Mouse (Mus musculus) G1E (cell line): Measurements from ENCODE around the gene Trip12. TPM values are rescaled to one million over a fixed set of nuclear protein-coding genes. Genes with fewer than 3 reads are reported as not detected.

Experiments used
- ATAC-seq: 2 replicates; pipeline ENCODE4 v1.8.0; 2016; ENCODE audit warnings: mild to moderate bottlenecking; ENCODE audit not compliant: insufficient number of reproducible peaks, poor library complexity, low FRiP score, severe bottlenecking; ENCODE audit errors: extremely low read depth
- DNase-seq: peaks from one replicate; pipeline ENCODE4 v3.0.0; 2012; ENCODE audit warnings: low spot score
- H3K27me3 ChIP-seq: 2 replicates; pipeline ENCODE4 v1.6.1; 2012; ENCODE audit warnings: mild to moderate bottlenecking, low read length, inconsistent platforms; ENCODE audit not compliant: insufficient read depth
- H3K36me3 ChIP-seq: replicated peaks from 2 replicates; pipeline ENCODE3; 2012; ENCODE audit warnings: mild to moderate bottlenecking, inconsistent platforms
- H3K4me1 ChIP-seq: 2 replicates; pipeline ENCODE4 v1.6.1; 2012; ENCODE audit warnings: low read depth, low read length, inconsistent platforms, mixed read lengths; ENCODE audit not compliant: insufficient read depth
- H3K4me3 ChIP-seq: 2 replicates; pipeline ENCODE4 v1.5.1; 2012; ENCODE audit warnings: low read depth, mild to moderate bottlenecking, inconsistent platforms, low read length, moderate library complexity, mixed read lengths
- H3K9me3 ChIP-seq: replicated peaks from 2 replicates; pipeline ENCODE4 v1.6.1; 2012; ENCODE audit warnings: inconsistent platforms
- CTCF ChIP-seq: IDR thresholded peaks from 2 replicates; pipeline ENCODE4 v1.5.1; 2012; ENCODE audit warnings: low read depth, low read length, inconsistent platforms, mixed read lengths
- GATA1 ChIP-seq: IDR thresholded peaks from 2 replicates; pipeline ENCODE4 v1.6.1; 2012; ENCODE audit warnings: borderline replicate concordance, low read length, inconsistent platforms, mixed read lengths
- GATA2 ChIP-seq: IDR thresholded peaks from 2 replicates; pipeline ENCODE4 v1.6.1; 2012; ENCODE audit warnings: low read depth, low read length, inconsistent platforms, borderline replicate concordance
- POLR2AphosphoS5 ChIP-seq: IDR thresholded peaks from 2 replicates; pipeline ENCODE4 v1.6.1; 2012; ENCODE audit warnings: low read depth, low read length, inconsistent platforms; ENCODE audit not compliant: insufficient replicate concordance
- TAL1 ChIP-seq: conservative IDR thresholded peaks from 2 replicates; pipeline ENCODE4 v1.6.1; 2012; ENCODE audit warnings: low read depth, low read length, inconsistent platforms, mixed read lengths
- polyA plus RNA-seq: library from polyadenylated mRNA; stranded (reverse); fragments of >175 nt; gene quantifications from 2 replicates; pipeline ENCODE4 v1.2.3, GENCODE M21; 2012
- total RNA-seq, 2 experiments: library from RNA; stranded (forward) in 1 of 2; stranded (reverse) in 1 of 2; fragments of 200-1000 nt in 1 of 2; fragments of >200 nt in 1 of 2; fragmentation: Nextera tagmentation in 1 of 2; gene quantifications; 2 replicates each; pipeline ENCODE4 v1.2.3; 2014 to 2017

The Trip12 gene
- total RNA-seq (2014; fragmentation: Nextera tagmentation) (566 and 620 TPM in 2 replicates), total RNA-seq (2017) (538 and 696 TPM in 2 replicates), polyA plus RNA-seq (104 and 111 TPM in 2 replicates)

DNA sequence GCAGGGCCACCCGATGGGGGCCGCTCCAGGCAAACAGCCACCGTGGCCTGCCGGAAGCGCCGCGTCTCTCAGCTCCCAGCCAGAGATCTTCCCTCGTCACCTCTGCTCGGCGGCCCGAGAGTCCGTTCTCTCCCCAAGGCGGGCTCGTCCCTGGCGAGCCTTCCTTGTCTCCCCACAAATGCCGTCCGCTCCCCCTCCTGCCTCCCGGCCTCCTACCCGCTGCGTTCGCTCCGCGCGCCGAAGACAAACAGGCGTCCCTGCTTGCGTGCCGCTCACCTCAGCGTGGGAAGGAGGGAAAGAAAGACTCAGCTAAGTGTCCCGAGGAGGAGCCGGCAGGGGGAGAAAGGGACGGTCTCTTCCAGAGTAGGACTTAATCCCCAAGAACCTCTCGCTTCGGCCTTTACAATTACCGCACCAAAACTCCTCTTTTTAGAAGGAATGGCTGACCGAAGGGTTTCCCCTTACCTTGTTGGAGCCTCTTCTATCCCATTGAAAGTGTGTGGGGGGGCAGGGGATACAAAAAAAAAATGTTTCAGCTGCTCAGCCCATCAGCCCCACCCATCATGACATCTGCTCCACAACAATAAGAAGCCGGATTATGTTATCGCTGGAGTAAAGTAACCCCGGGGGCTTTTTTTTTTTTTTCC lies at the start of gene Trip12:
Gene Trip12, minus strand, starts transcription at position 499 of the 647 bp plus-strand sequence.
- peak within 1 kb of the TSS; percentile 85 for H3K4me3 ChIP-seq
- H3K36me3 ChIP-seq: peaks cover 16% of the 10 kb centered on the region
- DNase-seq (peak; percentile 39), ATAC-seq (peak; percentile 23; the same call in 1 of the 2 replicates)
- no peaks in the 10 kb centered on the region for H3K9me3 ChIP-seq
- H3K27me3 ChIP-seq: no peaks in the 10 kb centered on the region
- no peak for TF ChIP-seq GATA2
- no peak for TF ChIP-seq GATA1
- no peak for TF ChIP-seq TAL1
- TF ChIP-seq POLR2AphosphoS5: no peak
- TF ChIP-seq CTCF: no peak
- H3K4me1 ChIP-seq: peaks cover 34% of the 10 kb centered on the region

DNA sequence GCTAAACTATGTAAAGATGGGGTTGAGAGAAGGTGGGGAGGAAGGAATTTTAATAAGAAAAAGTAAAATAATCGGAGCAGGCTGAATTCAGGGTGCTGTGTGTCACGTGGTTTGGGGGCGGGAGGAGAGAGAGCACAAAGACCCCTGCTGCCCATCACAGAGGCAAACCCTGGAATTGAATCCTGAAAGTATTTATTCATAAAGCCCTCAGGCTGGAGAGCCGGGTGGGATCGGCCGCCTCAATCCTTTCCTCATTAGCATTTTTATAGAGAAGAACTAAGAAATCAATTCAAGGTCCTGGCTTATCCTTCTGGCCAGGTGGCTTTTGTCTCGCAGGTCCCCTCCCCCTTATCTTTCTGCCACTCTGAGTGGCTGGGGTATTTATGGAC lies 49.7 kb upstream of the Trip12 start:
- Histone ChIP-seq H3K36me3 (no peaks in the 10 kb centered on the region), H3K27me3 (no peaks in the 10 kb centered on the region), H3K4me1 (peaks cover 17% of the 10 kb centered on the region), H3K9me3 (no peaks in the 10 kb centered on the region), H3K4me3 (no peak overlapping the region)
- TF ChIP-seq CTCF (no peak), POLR2AphosphoS5 (no peak), GATA1 (no peak), TAL1 (no peak), GATA2 (no peak)
- ATAC-seq (no peak), DNase-seq (no peak)

DNA sequence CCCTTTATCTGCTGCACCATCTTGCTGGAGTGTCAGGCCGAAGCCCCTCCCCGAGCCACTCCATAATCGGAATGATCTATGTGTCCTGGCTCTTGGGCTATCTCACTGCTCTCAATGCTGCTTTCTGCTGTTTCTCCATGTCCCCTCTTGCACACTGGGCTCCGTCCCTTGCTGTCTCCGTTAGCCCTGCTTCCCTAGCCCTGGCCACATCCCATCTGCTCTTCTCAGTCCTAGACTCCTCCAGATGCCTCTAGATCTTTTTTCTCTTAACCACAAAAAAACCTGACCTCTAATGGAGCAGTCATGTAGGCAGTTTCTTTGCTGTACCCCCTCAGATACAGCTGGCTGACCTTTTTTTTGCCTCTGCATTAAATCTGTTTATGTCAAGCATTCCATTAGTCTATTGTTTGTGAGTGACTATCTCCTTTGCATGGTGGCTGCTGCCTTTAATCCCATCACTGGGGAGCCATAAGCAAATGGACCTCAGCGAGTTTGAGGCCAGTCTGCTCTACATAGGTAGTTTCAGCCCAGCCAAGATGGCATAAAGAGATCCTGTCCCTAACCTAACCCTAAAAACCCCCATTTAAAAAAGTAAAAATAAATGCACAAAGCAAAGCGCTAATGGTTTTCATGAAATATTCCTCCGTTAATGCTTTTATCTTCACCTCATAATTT lies 49.2 kb upstream of the Trip12 start:
- no peak for TF ChIP-seq TAL1
- TF ChIP-seq GATA1: no peak
- no peak for TF ChIP-seq CTCF
- no peak for TF ChIP-seq GATA2
- no peak for TF ChIP-seq POLR2AphosphoS5
- no peaks in the 10 kb centered on the region for H3K9me3 ChIP-seq
- H3K4me3 ChIP-seq: no peak overlapping the region
- peaks cover 17% of the 10 kb centered on the region for H3K4me1 ChIP-seq
- DNase-seq: no peak
- no peaks in the 10 kb centered on the region for H3K36me3 ChIP-seq
- no peak for ATAC-seq
- no peaks in the 10 kb centered on the region for H3K27me3 ChIP-seq

DNA sequence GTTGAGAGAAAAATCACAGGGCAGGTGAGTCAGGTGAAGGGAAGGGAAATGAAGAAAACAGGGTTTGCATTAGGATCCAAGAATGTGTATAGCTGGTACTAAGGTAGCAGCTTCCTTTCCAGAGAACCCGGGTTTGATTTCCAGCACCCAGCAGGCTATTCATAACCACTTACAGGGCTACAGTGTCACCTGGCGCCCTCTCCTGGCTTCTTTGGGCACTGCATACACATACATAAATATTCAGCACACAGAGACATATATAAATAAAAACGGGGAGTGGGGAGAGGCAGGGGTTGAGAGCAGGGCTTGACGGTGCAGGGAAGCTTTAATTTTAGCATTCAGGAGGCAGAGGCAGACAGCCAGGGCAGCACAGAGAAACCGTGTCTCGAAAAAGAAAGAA lies 45.6 kb upstream of the Trip12 start:
- TF ChIP-seq GATA2 (no peak), POLR2AphosphoS5 (no peak), CTCF (0 out of 2 replicates have a peak, but pooled peaks have one; percentile 15), TAL1 (no peak), GATA1 (no peak)
- H3K36me3 ChIP-seq: no peaks in the 10 kb centered on the region
- H3K4me3 ChIP-seq: no peak overlapping the region
- ATAC-seq: no peak
- no peaks in the 10 kb centered on the region for H3K9me3 ChIP-seq
- H3K4me1 ChIP-seq: peaks cover 22% of the 10 kb centered on the region
- no peaks in the 10 kb centered on the region for H3K27me3 ChIP-seq
- DNase-seq: no peak

DNA sequence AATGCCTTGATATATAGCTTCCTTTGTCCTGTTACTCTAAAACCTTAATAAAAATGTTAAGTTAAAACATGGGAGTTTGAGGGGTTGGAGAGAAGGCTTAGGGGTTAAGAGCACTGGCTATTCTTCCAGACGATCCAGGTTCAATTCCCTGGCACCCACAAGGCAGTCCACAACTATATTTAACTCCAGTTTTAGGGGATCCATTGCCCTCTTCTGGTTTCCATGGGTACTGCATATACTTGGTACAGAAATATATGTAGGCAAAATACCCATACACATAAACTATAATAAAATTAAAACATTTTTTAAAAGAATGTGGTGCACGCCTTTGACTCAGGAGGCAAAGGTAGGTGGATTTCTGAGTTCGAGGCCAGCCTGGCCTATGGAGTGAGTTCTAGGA lies 44.9 kb upstream of the Trip12 start:
- TF ChIP-seq POLR2AphosphoS5: no peak
- no peak for TF ChIP-seq GATA2
- no peak for TF ChIP-seq GATA1
- TF ChIP-seq CTCF: no peak
- TF ChIP-seq TAL1: no peak
- ATAC-seq (0 out of 2 replicates have a peak, but pooled peaks have one; percentile 17), DNase-seq (no peak)
- Histone ChIP-seq H3K27me3 (no peaks in the 10 kb centered on the region), H3K4me3 (no peak overlapping the region), H3K36me3 (no peaks in the 10 kb centered on the region), H3K4me1 (peaks cover 15% of the 10 kb centered on the region), H3K9me3 (no peaks in the 10 kb centered on the region)

DNA sequence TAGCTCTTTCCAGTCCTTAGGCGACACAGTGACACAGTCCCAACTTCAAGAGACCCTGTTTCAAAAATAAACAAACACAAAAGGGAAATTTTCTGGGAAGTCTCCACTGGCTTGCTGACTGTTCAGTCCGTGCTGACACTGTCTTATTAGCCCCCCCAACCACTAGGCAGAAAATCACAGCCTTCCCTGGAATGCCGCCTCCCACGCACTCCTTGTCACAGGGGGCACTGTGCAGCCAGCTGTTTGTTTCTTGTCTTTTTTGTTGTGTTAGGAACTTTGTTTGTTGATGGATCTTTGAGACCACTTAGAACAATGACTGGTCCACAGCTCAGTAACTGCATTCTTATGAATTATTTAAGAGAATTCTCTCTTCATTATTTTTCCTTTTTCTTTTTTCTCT lies 43.6 kb upstream of the Trip12 start:
- Histone ChIP-seq H3K9me3 (no peaks in the 10 kb centered on the region), H3K27me3 (no peaks in the 10 kb centered on the region), H3K4me1 (peaks cover 5% of the 10 kb centered on the region; the same call in 1 of the 2 replicates), H3K4me3 (no peak overlapping the region), H3K36me3 (no peaks in the 10 kb centered on the region)
- no peak for TF ChIP-seq CTCF
- TF ChIP-seq TAL1: no peak
- no peak for TF ChIP-seq POLR2AphosphoS5
- TF ChIP-seq GATA2: no peak
- no peak for TF ChIP-seq GATA1
- DNase-seq (no peak), ATAC-seq (no peak)
